Mouse (Mus musculus): ENCODE results near the gene Foxa2. TPM values are rescaled to one million over a fixed set of nuclear protein-coding genes. Genes with fewer than 3 reads are reported as not detected.

Foxa2 gene
- polyA plus RNA-seq, 1 experiment: not detected

DNA sequence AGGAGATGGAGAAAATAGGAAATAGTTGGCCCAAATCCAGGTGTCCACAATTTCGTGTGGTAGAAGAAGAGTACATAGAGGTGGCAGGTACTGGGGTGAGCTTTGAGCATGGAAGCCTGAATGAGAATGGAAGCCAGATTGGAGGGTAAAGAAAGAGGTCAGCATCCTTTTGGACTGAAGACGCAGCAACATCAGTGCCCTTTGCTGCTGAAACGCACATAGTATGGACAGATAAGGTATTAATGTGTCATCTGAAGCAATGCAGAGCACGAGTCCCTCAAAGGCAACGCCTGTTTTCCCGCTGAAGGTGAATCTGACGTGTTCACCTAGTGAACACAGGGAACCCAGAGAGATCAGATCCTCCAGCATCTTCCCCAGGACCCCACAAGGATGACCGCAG lies 842 bp upstream of the Foxa2 start:
- TF ChIP-seq POLR2A (IDR thresholded peaks at IDR 0.05; ENCODE audit: low read depth, low read length): no peak
- TF ChIP-seq CTCF (IDR thresholded peaks at IDR 0.05; ENCODE audit: borderline replicate concordance, insufficient read depth, low read length): no peak
- no peak overlapping the region for H3K4me3 ChIP-seq (ENCODE audit: insufficient read depth, low read length)
- H3K27ac ChIP-seq (ENCODE audit: insufficient read depth, low read length): no peak overlapping the region
- H3K4me1 ChIP-seq (ENCODE audit: control insufficient read depth, insufficient read depth, low read length): no peaks in the 10 kb centered on the region

DNA sequence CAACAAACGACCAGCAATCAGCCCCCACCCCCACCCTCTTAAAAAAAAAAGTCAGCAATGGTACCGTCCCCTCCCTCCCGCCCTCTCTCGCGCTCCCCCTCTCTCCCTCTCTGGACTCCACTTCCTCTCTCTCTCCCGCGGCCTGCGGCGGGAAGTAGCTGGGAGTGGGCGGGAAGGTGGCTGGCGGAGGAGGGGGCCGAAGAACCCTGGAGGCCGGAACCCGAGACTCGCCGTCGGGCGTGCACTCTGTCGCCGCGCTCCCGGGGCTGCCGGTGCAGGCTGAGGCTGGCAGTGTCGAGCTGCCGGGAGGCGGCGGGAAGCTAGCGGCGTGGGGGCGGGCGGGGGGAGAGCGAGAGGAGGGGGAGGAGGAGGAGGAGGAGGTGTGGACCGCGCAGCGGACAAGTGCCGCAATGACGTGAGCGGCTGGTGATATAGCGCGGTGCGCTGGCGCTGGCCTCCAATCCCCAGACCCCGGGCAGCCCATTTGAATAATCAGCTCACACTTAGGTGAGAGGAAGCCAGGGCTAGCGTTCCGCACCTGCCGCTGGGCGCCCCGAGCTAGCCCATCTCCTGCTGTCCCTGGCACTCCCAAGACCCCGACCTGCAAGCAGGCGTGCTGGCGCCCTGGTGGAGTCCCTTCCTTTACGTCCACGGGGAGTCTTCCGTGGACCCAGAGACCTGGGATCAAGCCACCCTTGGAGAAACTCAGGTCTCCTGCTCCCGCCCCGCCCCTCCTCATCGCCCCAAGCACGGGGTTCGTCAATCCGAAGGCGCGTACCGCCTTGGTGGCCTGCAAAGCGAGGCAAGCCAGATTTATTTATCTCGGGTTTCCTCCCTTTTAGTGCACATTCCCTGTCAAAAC lies 601 bp downstream of the Foxa2 start:
- Histone ChIP-seq H3K4me3 (ENCODE audit: insufficient read depth, low read length) (no peak overlapping the region), H3K4me1 (ENCODE audit: control insufficient read depth, insufficient read depth, low read length) (no peaks in the 10 kb centered on the region), H3K27ac (ENCODE audit: insufficient read depth, low read length) (no peak overlapping the region)
- TF ChIP-seq CTCF (IDR thresholded peaks at IDR 0.05; ENCODE audit: borderline replicate concordance, insufficient read depth, low read length): no peak
- no peak for TF ChIP-seq POLR2A (IDR thresholded peaks at IDR 0.05; ENCODE audit: low read depth, low read length)

GRCm38 (mm10) chr2:148045543-148045936 lies 1.2 kb downstream of the Foxa2 start:
- H3K4me1 ChIP-seq (ENCODE audit: control insufficient read depth, insufficient read depth, low read length): no peaks in the 10 kb centered on the region
- no peak overlapping the region; the same call in 1 of the 2 replicates for H3K4me3 ChIP-seq (ENCODE audit: insufficient read depth, low read length)
- H3K27ac ChIP-seq (ENCODE audit: insufficient read depth, low read length): no peak overlapping the region
- TF ChIP-seq CTCF (IDR thresholded peaks at IDR 0.05; ENCODE audit: borderline replicate concordance, insufficient read depth, low read length) (no peak), POLR2A (IDR thresholded peaks at IDR 0.05; ENCODE audit: low read depth, low read length) (no peak)

DNA sequence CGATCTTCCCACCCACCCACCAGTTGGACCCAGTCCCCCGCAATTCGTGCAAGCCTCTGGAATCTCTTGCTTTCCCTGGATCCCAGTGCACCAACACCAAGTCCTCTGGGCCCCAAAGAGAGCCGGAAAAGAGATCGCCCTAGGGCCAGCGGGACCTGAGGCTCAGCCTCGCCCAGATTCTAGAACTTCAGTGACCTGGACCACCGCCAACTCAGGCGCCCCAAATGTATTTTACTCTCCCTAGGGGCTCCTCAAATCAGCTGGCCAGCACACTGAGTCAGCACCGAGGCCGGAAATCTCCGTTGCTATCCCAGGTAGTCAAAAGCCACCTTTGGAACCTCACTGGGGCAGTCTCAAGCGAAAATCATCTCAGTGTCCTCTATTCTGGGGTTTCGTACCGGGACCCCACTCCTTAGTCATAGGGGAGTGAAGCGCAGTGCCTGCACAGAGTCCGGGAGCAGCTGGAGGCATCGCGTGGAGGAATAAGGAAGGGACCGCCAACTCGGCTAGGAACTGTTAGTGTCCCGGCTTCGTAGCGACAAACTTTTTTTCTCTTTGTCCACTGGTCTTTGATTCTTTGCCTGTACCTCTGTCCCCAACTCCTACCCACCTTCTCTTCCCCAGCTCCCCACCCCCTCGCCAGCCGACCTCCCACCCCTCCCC lies 1.8 kb downstream of the Foxa2 start:
- H3K4me1 ChIP-seq (ENCODE audit: control insufficient read depth, insufficient read depth, low read length): no peaks in the 10 kb centered on the region
- no peak overlapping the region for H3K27ac ChIP-seq (ENCODE audit: insufficient read depth, low read length)
- H3K4me3 ChIP-seq (ENCODE audit: insufficient read depth, low read length): no peak overlapping the region
- no peak for TF ChIP-seq CTCF (IDR thresholded peaks at IDR 0.05; ENCODE audit: borderline replicate concordance, insufficient read depth, low read length)

DNA sequence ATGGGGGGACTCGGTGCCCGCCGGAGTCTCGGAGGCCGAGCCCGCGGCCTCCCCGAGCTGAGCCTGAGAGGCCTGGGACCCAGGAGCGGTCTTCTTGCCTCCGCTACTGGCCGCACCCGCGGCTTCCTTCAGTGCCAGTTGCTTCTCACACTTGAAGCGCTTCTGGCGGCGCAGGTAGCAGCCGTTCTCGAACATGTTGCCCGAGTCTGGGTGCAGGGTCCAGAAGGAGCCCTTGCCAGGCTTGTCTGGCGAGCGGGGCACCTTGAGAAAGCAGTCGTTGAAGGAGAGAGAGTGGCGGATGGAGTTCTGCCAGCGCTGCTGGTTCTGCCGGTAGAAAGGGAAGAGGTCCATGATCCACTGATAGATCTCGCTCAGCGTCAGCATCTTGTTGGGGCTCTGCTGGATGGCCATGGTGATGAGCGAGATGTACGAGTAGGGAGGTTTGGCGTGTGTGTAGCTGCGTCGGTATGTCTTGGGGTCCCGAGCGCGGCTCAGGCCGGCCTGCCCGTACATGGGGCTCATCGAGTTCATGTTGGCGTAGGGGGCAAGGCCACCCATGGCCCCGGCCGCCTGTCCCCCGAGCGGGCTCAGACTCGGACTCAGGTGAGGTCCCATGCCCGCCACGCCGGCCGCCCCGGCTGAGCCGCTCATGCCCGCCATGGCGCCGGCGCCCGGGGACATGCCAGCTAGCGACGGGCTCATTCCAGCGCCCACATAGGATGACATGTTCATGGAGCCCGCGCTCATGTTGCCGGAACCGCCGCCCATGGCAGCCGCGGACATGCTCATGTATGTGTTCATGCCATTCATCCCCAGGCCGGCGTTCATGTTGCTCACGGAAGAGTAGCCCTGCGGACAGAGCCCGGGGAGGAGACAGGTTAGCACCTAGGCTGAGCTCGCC lies 2.5 kb downstream of the Foxa2 start:
- H3K27ac ChIP-seq (ENCODE audit: insufficient read depth, low read length): no peak overlapping the region
- no peaks in the 10 kb centered on the region for H3K4me1 ChIP-seq (ENCODE audit: control insufficient read depth, insufficient read depth, low read length)
- H3K4me3 ChIP-seq (ENCODE audit: insufficient read depth, low read length): no peak overlapping the region
- TF ChIP-seq POLR2A (IDR thresholded peaks at IDR 0.05; ENCODE audit: low read depth, low read length) (no peak), CTCF (IDR thresholded peaks at IDR 0.05; ENCODE audit: borderline replicate concordance, insufficient read depth, low read length) (no peak)

DNA sequence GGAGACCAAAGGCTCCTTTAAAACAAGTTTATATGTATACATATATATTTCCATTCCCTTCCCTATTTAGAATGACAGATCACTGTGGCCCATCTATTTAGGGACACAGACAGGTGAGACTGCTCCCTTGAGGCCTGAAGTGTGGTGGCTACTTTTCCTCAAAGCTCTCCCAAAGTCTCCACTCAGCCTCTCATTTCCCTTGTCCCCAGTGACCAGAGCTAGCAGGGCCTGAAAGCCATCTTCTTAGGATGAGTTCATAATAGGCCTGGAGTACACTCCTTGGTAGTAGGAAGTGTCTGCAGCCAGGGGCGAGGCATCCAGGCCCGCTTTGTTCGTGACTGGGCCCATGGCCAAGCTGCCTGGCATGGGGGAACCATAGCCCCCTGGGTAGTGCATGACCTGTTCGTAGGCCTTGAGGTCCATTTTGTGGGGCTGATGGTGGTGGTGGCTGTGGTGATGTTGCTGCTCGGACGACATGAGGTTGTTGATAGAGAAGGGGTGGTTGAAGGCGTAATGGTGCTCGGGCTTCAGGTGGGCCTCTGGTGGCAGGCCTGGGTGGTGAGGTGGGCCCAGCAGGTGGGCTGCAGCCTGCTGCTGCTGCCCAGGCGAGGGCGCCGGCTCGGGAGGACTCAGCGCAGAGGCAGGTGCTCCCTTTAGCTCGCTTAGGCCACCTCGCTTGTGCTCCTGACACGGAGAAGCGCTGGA lies 3.3 kb downstream of the Foxa2 start:
- Histone ChIP-seq H3K4me1 (ENCODE audit: control insufficient read depth, insufficient read depth, low read length) (no peaks in the 10 kb centered on the region), H3K4me3 (ENCODE audit: insufficient read depth, low read length) (no peak overlapping the region), H3K27ac (ENCODE audit: insufficient read depth, low read length) (no peak overlapping the region)
- TF ChIP-seq POLR2A (IDR thresholded peaks at IDR 0.05; ENCODE audit: low read depth, low read length) (no peak), CTCF (IDR thresholded peaks at IDR 0.05; ENCODE audit: borderline replicate concordance, insufficient read depth, low read length) (no peak)

DNA sequence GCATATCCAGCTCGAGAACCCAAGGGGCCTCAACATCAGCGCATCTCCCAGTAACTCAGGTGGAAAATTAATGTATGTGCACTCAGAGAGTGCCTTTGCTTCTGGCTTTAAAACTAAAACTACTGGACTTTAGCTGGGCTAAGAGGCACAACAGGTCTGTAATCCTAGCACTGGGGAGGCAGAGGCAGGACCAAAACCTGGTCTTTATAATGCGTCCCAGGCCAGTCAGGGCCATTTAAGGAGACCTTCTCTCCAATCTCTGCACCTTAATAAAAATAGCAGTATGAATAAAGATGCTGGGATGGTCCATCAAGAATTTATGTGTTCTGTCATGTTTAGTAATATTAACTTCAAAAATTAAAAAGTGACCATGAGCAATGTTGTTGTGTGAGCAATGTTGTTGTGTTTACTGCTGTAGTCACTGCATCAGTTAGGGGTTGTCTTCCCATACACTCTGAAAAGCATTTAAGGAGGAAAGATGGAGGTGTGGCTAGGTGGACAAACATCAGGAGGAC lies 4.6 kb downstream of the Foxa2 start:
- H3K27ac ChIP-seq (ENCODE audit: insufficient read depth, low read length): no peak overlapping the region
- no peaks in the 10 kb centered on the region for H3K4me1 ChIP-seq (ENCODE audit: control insufficient read depth, insufficient read depth, low read length)
- H3K4me3 ChIP-seq (ENCODE audit: insufficient read depth, low read length): no peak overlapping the region

GRCm38 (mm10) chr2:148041381-148041780 lies 5.4 kb downstream of the Foxa2 start:
- no peak overlapping the region for H3K4me3 ChIP-seq (ENCODE audit: insufficient read depth, low read length)
- H3K27ac ChIP-seq (ENCODE audit: insufficient read depth, low read length): no peak overlapping the region
- TF ChIP-seq POLR2A (IDR thresholded peaks at IDR 0.05; ENCODE audit: low read depth, low read length) (no peak), CTCF (IDR thresholded peaks at IDR 0.05; ENCODE audit: borderline replicate concordance, insufficient read depth, low read length) (no peak)
- H3K4me1 ChIP-seq (ENCODE audit: control insufficient read depth, insufficient read depth, low read length): no peaks in the 10 kb centered on the region

More for the DNA sequence above, 4.6 kb downstream of the Foxa2 start:
- TF ChIP-seq CTCF (IDR thresholded peaks at IDR 0.05; ENCODE audit: borderline replicate concordance, insufficient read depth, low read length): no peak
- TF ChIP-seq POLR2A (IDR thresholded peaks at IDR 0.05; ENCODE audit: low read depth, low read length): no peak
